Mouse (Mus musculus): ENCODE results near the gene Eml1.

Eml1 gene

GRCm38 (mm10) chr12:108370596-108371428 is at the start of gene Eml1:
TSS of gene Eml1 (plus strand) at chr12:108370957.
- DNase-seq (ENCODE audit: low read depth) = no peak

- DNase-seq (ENCODE audit: low read depth) = no peak
Measured at GRCm38 (mm10) chr12:108326401-108326800, 44.4 kb upstream of the Eml1 start.

GRCm38 (mm10) chr12:108327889-108328491 is 42.8 kb upstream of the Eml1 start:
- DNase-seq (ENCODE audit: low read depth) = no peak

GRCm38 (mm10) chr12:108333056-108333455 is 37.7 kb upstream of the Eml1 start:
- peak; percentile 48 for DNase-seq (ENCODE audit: low read depth)

- DNase-seq (ENCODE audit: low read depth) = no peak
Measured at GRCm38 (mm10) chr12:108333481-108333882, 37.3 kb upstream of the Eml1 start.

- peak; percentile 91 for DNase-seq (ENCODE audit: low read depth)
Measured at GRCm38 (mm10) chr12:108333895-108334445, 36.8 kb upstream of the Eml1 start, which contains the start of gene Cyp46a1. TSS of gene Cyp46a1 (plus strand) at chr12:108334381.

GRCm38 (mm10) chr12:108334529-108334928 is 36.2 kb upstream of the Eml1 start:
- no peak for DNase-seq (ENCODE audit: low read depth)

- peak; percentile 10 for DNase-seq (ENCODE audit: low read depth)
Measured at GRCm38 (mm10) chr12:108338572-108339190, 32.1 kb upstream of the Eml1 start.

GRCm38 (mm10) chr12:108348151-108348550 is 22.6 kb upstream of the Eml1 start:
- DNase-seq (ENCODE audit: low read depth) = no peak

- no peak for DNase-seq (ENCODE audit: low read depth)
Measured at GRCm38 (mm10) chr12:108349026-108349425, 21.7 kb upstream of the Eml1 start.

GRCm38 (mm10) chr12:108350931-108351330 is 19.8 kb upstream of the Eml1 start:
- no peak for DNase-seq (ENCODE audit: low read depth)

- no peak for DNase-seq (ENCODE audit: low read depth)
Measured at GRCm38 (mm10) chr12:108352371-108353136, 18.2 kb upstream of the Eml1 start.

GRCm38 (mm10) chr12:108354284-108354683 is 16.5 kb upstream of the Eml1 start:
- DNase-seq (ENCODE audit: low read depth) = no peak

GRCm38 (mm10) chr12:108355271-108355670 is 15.5 kb upstream of the Eml1 start:
- no peak for DNase-seq (ENCODE audit: low read depth)

GRCm38 (mm10) chr12:108355986-108356385 is 14.8 kb upstream of the Eml1 start:
- no peak for DNase-seq (ENCODE audit: low read depth)

- DNase-seq (ENCODE audit: low read depth) = peak; percentile 9
Measured at GRCm38 (mm10) chr12:108363796-108364195, 7.0 kb upstream of the Eml1 start.

- DNase-seq (ENCODE audit: low read depth) = no peak
Measured at GRCm38 (mm10) chr12:108365340-108365739, 5.4 kb upstream of the Eml1 start.

GRCm38 (mm10) chr12:108365868-108366267 is 4.9 kb upstream of the Eml1 start:
- DNase-seq (ENCODE audit: low read depth) = no peak

GRCm38 (mm10) chr12:108367909-108368308 is 2.8 kb upstream of the Eml1 start:
- DNase-seq (ENCODE audit: low read depth) = no peak

GRCm38 (mm10) chr12:108368921-108369320 is 1.8 kb upstream of the Eml1 start:
- DNase-seq (ENCODE audit: low read depth) = no peak

- DNase-seq (ENCODE audit: low read depth) = no peak
Measured at GRCm38 (mm10) chr12:108371429-108371765, 640 bp downstream of the Eml1 start.

- DNase-seq (ENCODE audit: low read depth) = no peak
Measured at GRCm38 (mm10) chr12:108372241-108372640, 1.5 kb downstream of the Eml1 start.

Data from c-Kit-positive CD71-positive TER-119-negative erythroid progenitor cells, embryonic 14.5 days (primary cell).